8 mouse cellular contexts compared by ENCODE assay signal in genomic region chr8:22059153-22059738, GRCm38 (mm10). TPM values are rescaled to one million over a fixed set of nuclear protein-coding genes. Genes with fewer than 3 reads are reported as not detected.
DNase-seq lines count a peak whose midpoint lies in the region; ATAC-seq and TF ChIP-seq lines count a peak whose summit lies in the region.

No protein-coding gene starts in this region.

- TF ChIP-seq EP300 in lung, postnatal 0 days (IDR thresholded peaks at IDR 0.05) = no peak

- 40% methylated on average over 11 of the region's 11 CpGs for WGBS in lung, postnatal 0 days
- 39% methylated on average over 11 of the region's 11 CpGs for WGBS in forebrain, embryonic 10.5 days
- WGBS in liver, embryonic 11.5 days = 34% methylated on average over 11 of the region's 11 CpGs
- WGBS in stomach, embryonic 14.5 days = 48% methylated on average over 11 of the region's 11 CpGs

- no peak overlapping the region for H3K9ac ChIP-seq in lung, postnatal 0 days (replicated peaks; ENCODE audit: low read depth)
- H3K9ac ChIP-seq in liver, embryonic 11.5 days (ENCODE audit: low read depth, low read length) = peak overlapping the region; percentile 76
- no peak overlapping the region; the same call in 1 of the 2 replicates for H3K9ac ChIP-seq in stomach, embryonic 14.5 days (replicated peaks; ENCODE audit: low read depth, low read length)

- no peak for DNase-seq in lung, postnatal 0 days (ENCODE audit: low spot score)
- DNase-seq in lung, adult 18-20 months = no peak
- no peak for DNase-seq in forebrain, embryonic 10.5 days (ENCODE audit: extremely low spot score, low spot score)
- no peak for DNase-seq in liver, embryonic 11.5 days (ENCODE audit: low spot score)
- DNase-seq in gastrocnemius, postnatal 14 days = no peak
- no peak for DNase-seq in gastrocnemius, postnatal 4 days (ENCODE audit: low spot score in 2 of 2)
- DNase-seq in right cerebral cortex, postnatal 36 days (ENCODE audit: low spot score in 2 of 2) = no peak

- H3K4me3 ChIP-seq in lung, postnatal 0 days (ENCODE audit: low read depth, low read length) = peak overlapping the region; percentile 68
- H3K4me3 ChIP-seq in forebrain, embryonic 10.5 days = peak overlapping the region; percentile 72
- H3K4me3 ChIP-seq in liver, embryonic 11.5 days (ENCODE audit: low read depth, low read length) = peak overlapping the region; percentile 84
- peak overlapping the region; percentile 61 for H3K4me3 ChIP-seq in stomach, embryonic 14.5 days (ENCODE audit: low read depth, low read length)

- intact Hi-C loops in gastrocnemius, postnatal 14 days (cut with DNase I; ENCODE audit: low total_unique reads) = loop anchor here (10.0 kb wide), 1 partner anchor 126 kb away; the partner anchor contains the start of gene Ckap2

- H3K27ac ChIP-seq in lung, postnatal 0 days (ENCODE audit: low read length) = no peak overlapping the region
- H3K27ac ChIP-seq in forebrain, embryonic 10.5 days = peak overlapping the region; percentile 86
- peak overlapping the region; percentile 89 for H3K27ac ChIP-seq in liver, embryonic 11.5 days (ENCODE audit: low read depth, low read length)
- H3K27ac ChIP-seq in stomach, embryonic 14.5 days (ENCODE audit: low read length) = no peak overlapping the region

- H3K27me3 ChIP-seq in lung, postnatal 0 days (replicated peaks; ENCODE audit: insufficient read depth, low read length) = peaks cover 13% of the 10 kb centered on the region; the same call in 1 of the 2 replicates
- peaks cover 31% of the 10 kb centered on the region for H3K27me3 ChIP-seq in forebrain, embryonic 10.5 days (ENCODE audit: poor library complexity, severe bottlenecking)
- no peaks in the 10 kb centered on the region for H3K27me3 ChIP-seq in liver, embryonic 11.5 days (replicated peaks; ENCODE audit: control insufficient read depth, insufficient read depth, low read length)
- 0 out of 2 replicates have a peak, but pooled peaks cover 4% of the 10 kb centered on the region for H3K27me3 ChIP-seq in stomach, embryonic 14.5 days (ENCODE audit: control insufficient read depth, insufficient read depth, low read length)

- no peak for TF ChIP-seq CTCF in lung, postnatal 0 days (IDR thresholded peaks at IDR 0.05)

- no peaks in the 10 kb centered on the region; the same call in 1 of the 2 replicates for H3K36me3 ChIP-seq in lung, postnatal 0 days (ENCODE audit: insufficient read depth, low read length)
- H3K36me3 ChIP-seq in forebrain, embryonic 10.5 days (replicated peaks) = peaks cover 25% of the 10 kb centered on the region
- H3K36me3 ChIP-seq in liver, embryonic 11.5 days (ENCODE audit: control insufficient read depth, insufficient read depth, low read length) = peaks cover 3% of the 10 kb centered on the region
- H3K36me3 ChIP-seq in stomach, embryonic 14.5 days (ENCODE audit: control insufficient read depth, insufficient read depth, low read length) = peaks cover 6% of the 10 kb centered on the region

- no peak for ATAC-seq in lung, postnatal 0 days
- ATAC-seq in liver, embryonic 11.5 days (replicated peaks; ENCODE audit: low FRiP score) = no peak
- no peak for ATAC-seq in stomach, embryonic 14.5 days (ENCODE audit: insufficient number of reproducible peaks, insufficient read depth, low FRiP score, low read depth)

- H3K9me3 ChIP-seq in lung, postnatal 0 days (ENCODE audit: low read length) = no peaks in the 10 kb centered on the region
- H3K9me3 ChIP-seq in forebrain, embryonic 10.5 days = no peaks in the 10 kb centered on the region
- H3K9me3 ChIP-seq in liver, embryonic 11.5 days (ENCODE audit: control insufficient read depth, low read length) = no peaks in the 10 kb centered on the region
- H3K9me3 ChIP-seq in stomach, embryonic 14.5 days (ENCODE audit: control insufficient read depth, low read depth, low read length) = no peaks in the 10 kb centered on the region

- H3K4me1 ChIP-seq in lung, postnatal 0 days (ENCODE audit: insufficient read depth, low read depth, low read length) = peaks cover 7% of the 10 kb centered on the region; the same call in 1 of the 2 replicates
- peaks cover 24% of the 10 kb centered on the region for H3K4me1 ChIP-seq in forebrain, embryonic 10.5 days
- peaks cover 32% of the 10 kb centered on the region for H3K4me1 ChIP-seq in liver, embryonic 11.5 days (replicated peaks; ENCODE audit: control insufficient read depth, insufficient read depth, low read length)
- H3K4me1 ChIP-seq in stomach, embryonic 14.5 days (ENCODE audit: control insufficient read depth, insufficient read depth, low read length) = no peaks in the 10 kb centered on the region

- peak overlapping the region; percentile 99 for H3K4me2 ChIP-seq in lung, postnatal 0 days (replicated peaks; ENCODE audit: low read depth, low read length)
- H3K4me2 ChIP-seq in liver, embryonic 11.5 days = peak overlapping the region; percentile 86
- H3K4me2 ChIP-seq in stomach, embryonic 14.5 days (replicated peaks; ENCODE audit: low read depth, low read length) = peak overlapping the region; percentile 86

RNA-seq across cellular contexts. Expression of gene Atp7b, which starts 0.9 kb away (rescaled TPM):
- 7.3 and 12.0 TPM in 2 replicates for polyA plus RNA-seq in lung, postnatal 0 days (2015; fragmentation: Nextera tagmentation; extraction: Ambion mirVana)
- 2.3 and 2.7 TPM in 2 replicates for polyA plus RNA-seq in forebrain, embryonic 10.5 days (2016; fragmentation: Nextera tagmentation; extraction: Ambion mirVana)
- polyA plus RNA-seq in liver, embryonic 11.5 days (2014; fragmentation: Nextera tagmentation; extraction: Ambion mirVana) = 24.6 and 25.1 TPM in 2 replicates
- 8.1 and 10.0 TPM in 2 replicates for polyA plus RNA-seq in stomach, embryonic 14.5 days (2014; fragmentation: Nextera tagmentation; extraction: Ambion mirVana)
- under 1 TPM; 0.04 to 0.06 TPM for total RNA-seq in gastrocnemius, postnatal 14 days (2021)
- total RNA-seq in gastrocnemius, postnatal 4 days (2021) = under 1 TPM; 0.12 to 0.18 TPM

RNA-seq across cellular contexts. Expression of gene Alg11, which starts 1.3 kb away (rescaled TPM):
- 13.3 and 13.6 TPM in 2 replicates for polyA plus RNA-seq in lung, postnatal 0 days (2015; fragmentation: Nextera tagmentation; extraction: Ambion mirVana)
- 34.6 and 41.6 TPM in 2 replicates for polyA plus RNA-seq in forebrain, embryonic 10.5 days (2016; fragmentation: Nextera tagmentation; extraction: Ambion mirVana)
- polyA plus RNA-seq in liver, embryonic 11.5 days (2014; fragmentation: Nextera tagmentation; extraction: Ambion mirVana) = 22.0 and 29.8 TPM in 2 replicates
- 37.0 and 40.3 TPM in 2 replicates for polyA plus RNA-seq in stomach, embryonic 14.5 days (2014; fragmentation: Nextera tagmentation; extraction: Ambion mirVana)
- 1 to 10 TPM; 6.0 to 6.2 TPM for total RNA-seq in gastrocnemius, postnatal 14 days (2021)
- 10 to 100 TPM; 12.0 to 14.3 TPM for total RNA-seq in gastrocnemius, postnatal 4 days (2021)

Comparison
In these comparisons a context has a peak if more than half of its experiments do, and no peak if none do; other contexts are left out.
1. H3K27ac ChIP-seq: peak in forebrain, embryonic 10.5 days (single experiment) and liver, embryonic 11.5 days (single experiment); none in lung, postnatal 0 days (single experiment) and stomach, embryonic 14.5 days (single experiment).
2. Peak in every context shown above with its lines, with median percentiles within 50 percentile points of each other: H3K4me2 ChIP-seq and H3K4me3 ChIP-seq.